Mouse (Mus musculus) urinary bladder, postnatal 25 days (tissue): Measurements from ENCODE around the gene Gm5460.

Source experiments
- DNase-seq: peaks from one replicate; pipeline ENCODE4 v3.0.0; 2022; ENCODE audit warnings: low spot score

Gene Gm5460

DNA sequence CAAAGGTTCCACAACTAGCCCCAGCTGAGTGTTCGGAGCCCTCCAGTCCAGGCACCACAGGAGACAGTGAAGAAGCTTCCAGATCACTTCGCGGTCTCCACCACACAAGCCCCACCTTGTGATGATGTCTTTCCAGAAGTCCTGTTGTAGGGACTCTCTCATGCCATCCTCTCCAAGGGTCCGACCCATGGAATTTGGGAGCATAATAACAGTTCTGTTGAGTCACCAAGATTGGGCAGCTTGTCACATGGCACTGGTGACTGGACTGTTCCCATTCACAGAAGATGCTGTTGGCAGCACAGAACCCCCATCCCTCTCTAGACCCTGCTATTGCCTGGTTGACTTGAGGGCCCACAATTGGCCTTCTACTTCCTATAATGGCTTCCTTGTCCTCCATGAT lies at the start of gene Gm5460:
Gene Gm5460 (plus strand): TSS at position 378 of the 400 bp plus-strand sequence.
- no peak for DNase-seq

DNA sequence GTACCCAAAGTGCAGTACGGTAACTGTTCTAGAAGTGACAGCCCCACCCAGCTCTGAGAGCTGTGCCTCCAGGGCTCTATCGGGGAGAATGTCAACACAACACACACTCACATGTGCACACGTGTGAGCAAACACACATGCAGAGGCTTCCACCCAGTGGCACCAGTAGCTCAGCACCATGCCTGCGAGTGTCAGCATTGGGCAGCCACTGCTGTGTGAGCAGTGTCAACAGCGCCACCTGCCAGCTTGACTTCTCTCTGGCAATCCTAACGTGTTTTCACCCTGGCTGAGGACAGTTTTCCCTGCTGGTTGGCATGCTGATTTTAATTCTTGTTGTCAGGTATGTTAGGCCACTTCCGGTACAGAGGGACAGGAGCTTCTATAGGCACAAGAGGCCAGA lies 43.9 kb upstream of the Gm5460 start:
- DNase-seq: no peak

DNA sequence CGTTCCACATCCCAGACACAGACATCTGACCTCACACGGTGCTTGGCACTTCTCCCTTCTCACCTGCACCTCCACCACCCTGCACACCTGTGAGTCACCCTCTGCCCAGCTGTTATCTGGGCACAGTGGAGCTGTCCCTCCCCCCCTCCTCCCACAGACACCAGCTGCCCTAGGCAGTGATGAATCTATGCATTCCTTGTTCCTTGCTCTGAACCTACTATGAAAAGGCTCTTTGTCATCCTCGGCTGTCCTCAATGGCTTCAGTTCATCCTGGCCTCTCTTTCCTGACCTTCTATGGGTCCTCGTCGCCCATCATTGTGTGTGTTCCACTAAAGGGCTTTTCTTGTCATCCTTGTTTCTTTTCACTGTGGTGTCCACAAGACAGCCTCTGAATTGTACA lies 41.8 kb upstream of the Gm5460 start:
- DNase-seq: no peak

DNA sequence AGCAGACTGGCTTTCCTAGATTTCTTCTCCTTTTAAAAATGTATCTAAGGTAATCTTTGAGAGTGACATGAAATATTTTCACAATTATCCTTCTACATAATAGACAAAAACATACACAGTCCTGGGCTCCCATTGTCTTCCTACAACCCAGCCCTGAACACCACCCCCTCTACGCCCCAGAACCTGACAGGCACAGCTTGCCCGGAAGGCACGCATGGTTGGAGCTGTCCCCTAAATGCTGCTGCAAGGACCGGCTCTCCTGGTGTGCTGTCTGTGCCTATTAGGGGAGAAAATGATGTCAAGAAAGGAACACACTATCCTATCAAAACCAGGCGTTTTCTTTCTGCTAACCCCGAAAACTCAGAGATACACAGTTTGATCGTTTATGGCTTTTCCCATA lies 38.8 kb upstream of the Gm5460 start:
- no peak for DNase-seq

DNA sequence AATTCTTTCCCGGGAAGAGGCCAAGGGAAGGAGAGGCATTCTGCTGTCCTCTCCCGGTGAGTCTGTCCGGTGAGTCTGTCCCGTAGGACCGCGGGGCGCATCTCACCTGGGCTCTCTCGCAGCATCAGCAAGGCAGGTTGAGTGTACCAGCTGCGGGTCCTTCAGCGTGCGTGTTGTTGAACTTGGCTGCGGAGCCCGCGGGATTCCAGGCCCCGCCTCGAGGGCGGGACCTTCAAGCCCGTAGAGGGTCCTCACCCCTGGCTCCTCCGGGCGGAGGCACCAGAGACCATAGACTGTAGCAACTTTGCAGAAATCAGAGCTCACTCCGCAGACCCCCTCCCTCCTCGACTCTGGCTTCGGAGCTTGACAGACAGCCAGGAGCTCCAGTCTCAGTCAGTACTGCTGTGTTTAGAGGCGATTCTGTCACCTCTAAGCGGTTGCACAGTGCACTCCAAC lies 37.9 kb upstream of the Gm5460 start, which contains the start of gene Zfp488:
Gene Zfp488 (minus strand): TSS at position 161 of the 456 bp plus-strand sequence.
- no peak for DNase-seq

DNA sequence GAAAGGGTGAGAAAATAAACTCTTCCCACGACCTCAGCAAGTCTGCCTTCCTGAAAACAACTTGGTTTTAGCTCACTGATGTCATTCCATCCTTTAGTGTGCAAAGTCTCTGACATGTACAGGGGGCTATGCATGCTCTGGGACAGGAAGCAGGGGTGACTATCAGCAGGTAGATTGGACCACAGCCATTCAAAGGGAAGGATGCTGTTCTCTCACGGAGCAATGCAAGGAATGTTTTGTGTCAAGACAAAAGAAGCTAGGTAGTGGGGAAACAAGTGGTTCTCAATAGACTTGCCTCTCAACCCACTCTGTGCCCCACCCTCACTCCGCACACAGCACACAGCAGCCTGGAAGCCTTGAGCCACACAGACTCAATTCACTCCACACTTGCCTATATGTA lies 27.4 kb upstream of the Gm5460 start:
- no peak for DNase-seq

DNA sequence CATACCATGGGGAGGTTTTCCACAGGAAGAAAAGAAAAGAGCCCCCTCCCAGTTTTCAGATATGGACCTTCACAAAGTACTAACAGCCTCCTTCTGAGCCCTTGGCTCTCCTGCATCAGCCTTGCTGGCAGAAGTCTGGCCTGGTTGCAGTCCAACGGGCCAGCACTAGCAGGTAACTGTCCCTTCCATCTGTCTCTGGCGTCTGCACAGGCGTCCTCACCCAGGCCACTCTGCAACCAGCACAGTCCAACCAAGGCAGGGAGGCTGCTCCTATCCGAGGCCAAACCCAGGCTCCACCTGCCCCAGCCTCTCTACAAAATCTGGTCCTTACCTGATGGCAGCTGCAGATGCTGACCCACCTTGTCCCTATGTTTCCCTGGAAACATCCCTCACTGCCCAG lies 24.6 kb upstream of the Gm5460 start:
- no peak for DNase-seq

DNA sequence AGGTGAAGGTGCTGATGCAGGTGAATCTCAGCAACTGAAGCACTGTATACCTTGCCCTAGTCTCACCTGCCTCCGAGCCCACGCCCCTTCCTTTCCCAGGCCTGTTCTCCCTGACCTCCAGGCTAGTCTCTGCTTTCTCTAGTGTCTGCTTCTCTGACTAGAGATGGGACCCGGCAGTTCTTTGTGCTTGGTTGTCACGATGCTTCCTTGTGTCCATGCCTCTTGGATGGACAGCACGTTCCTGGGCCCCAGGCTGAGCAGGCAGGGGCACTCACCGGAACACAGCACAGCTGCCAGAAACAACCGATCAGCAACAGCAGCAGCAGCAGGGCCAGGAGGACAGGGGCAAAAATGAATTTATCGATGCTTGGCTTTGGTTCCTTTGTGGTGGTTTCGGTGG lies 23.5 kb upstream of the Gm5460 start:
- DNase-seq: no peak

DNA sequence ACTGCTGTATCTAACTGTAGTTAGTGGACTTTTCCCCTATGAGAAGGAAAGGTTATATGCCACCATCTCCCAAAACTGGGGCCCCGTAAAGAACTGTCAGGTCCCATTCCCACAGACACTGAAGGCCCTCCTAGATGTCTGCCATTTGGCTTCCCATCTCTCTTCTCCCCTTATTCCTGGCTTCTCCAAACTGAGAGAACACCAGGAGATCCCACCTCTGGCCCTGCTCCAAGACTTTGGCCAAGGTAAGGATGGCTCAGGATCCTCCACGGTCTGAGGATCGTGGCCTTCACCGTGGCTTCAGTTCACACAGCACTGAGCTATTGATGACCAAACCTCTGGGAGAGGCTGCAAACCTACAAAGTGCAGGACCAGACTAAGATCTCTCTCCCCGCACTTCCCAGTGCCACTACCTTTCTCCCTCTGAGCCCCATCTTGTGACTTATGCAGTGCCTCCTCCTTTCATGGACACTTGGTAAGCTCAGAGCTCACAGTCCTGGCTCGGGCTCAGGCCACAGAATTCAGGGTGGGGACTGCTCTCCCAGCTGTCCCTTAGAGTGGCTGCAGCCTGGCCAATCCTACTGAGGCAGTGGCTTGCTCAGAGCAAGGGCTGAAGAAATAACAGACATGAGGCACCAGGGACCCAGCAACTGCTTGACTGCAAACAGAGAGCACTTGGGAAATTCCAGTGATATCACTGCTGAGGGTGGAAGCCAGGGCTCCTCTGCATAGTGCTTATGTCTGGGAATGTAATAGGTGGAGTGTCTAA lies 22.9 kb upstream of the Gm5460 start:
- no peak for DNase-seq

DNA sequence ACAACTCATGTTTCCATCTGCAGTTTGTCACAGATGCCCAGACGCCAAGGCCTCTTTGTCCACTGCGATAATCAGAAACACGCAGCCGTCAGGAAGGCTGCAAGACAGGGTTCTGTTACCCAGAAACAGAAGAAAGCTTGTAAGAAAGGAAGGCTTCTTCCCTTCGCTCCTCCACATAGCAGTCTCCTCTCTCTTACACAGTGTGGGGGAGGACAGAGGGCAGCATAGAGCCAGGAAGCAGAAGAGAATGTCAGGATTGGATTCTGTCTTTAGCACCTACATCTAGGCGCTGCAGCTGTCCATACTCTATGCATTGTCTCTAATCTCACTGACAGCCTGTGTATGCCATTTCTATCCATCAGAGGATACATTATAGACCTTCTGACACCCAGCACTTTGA lies 19.1 kb upstream of the Gm5460 start:
- no peak for DNase-seq

DNA sequence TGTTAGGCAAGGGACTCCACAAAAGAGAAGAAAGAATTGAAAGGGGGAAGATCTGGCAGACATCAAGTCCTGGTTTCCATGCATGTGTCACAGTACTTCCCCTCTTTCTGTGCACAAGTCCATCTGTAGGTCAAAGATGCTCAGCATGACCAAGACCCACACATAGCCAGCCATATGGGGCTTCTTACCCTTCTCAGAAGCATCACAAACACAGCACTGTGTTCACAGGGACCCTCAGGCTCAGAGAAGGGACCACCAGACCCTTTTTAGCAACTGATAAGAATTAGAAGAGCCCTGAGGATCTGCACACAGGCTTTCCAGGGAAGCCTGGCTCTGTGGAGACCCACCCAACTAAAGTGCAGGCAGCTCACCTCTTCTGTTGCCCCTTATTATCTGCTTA lies 16.5 kb upstream of the Gm5460 start:
- DNase-seq: no peak

DNA sequence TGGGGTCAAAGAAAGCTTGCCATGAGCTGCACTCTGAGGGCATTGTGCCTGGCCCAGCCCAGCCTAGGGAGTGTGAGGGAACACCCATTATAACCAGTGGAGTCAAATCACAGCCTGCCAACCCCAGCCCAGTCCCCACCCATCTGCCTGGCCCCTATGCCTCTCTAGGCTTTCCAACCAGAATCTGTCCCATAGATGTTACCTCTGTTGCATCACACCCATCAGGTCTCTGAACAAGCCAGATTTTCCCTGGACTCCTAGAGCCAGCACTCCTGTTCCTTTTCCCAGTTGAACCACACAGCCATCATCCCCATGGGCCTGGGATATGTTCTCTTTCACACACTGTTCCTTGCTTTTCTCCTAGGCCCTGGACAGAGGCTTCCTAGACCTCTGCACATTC lies 15.1 kb upstream of the Gm5460 start:
- no peak for DNase-seq

DNA sequence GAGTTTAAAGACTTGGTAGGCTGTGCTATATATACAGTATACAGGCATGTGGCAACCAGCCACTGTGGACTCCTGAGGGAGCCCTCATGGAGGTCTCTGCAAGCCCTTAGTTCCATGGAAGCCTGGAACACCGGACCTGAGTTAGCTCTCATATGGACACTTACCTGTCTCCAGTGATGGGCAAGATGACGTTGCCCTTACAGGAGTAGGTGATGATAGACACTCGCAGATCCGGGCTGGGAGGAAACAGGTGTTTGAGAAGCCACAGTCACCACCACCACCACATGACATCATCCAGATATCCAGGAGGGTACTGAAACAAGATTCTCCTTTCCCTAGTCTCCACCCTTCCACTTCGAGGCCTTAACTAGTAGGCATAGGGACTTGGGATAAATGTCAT lies 14.2 kb upstream of the Gm5460 start:
- no peak for DNase-seq

DNA sequence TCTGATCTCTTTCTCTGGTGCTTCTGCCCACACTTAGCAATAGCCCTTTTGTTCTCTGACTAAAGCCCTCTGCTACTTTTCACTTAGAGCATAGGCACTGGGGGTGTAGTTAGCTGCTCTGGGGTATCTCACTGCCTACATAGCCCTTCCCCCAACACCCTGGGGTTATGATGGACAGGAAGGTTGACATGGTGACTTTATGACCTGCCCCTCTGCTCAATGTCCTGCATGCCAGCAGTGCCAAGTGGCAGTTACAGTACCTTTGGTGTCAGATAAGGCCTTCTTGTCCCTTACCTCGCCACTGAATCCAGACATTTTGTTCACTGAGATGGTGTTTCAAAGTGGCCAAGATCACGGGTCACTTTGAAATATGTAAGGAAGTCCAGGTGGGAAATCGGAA lies 1.5 kb upstream of the Gm5460 start, which contains the start of gene Gm30083:
Gene Gm30083 (minus strand): TSS at position 120 of the 400 bp plus-strand sequence.
- DNase-seq: no peak

DNA sequence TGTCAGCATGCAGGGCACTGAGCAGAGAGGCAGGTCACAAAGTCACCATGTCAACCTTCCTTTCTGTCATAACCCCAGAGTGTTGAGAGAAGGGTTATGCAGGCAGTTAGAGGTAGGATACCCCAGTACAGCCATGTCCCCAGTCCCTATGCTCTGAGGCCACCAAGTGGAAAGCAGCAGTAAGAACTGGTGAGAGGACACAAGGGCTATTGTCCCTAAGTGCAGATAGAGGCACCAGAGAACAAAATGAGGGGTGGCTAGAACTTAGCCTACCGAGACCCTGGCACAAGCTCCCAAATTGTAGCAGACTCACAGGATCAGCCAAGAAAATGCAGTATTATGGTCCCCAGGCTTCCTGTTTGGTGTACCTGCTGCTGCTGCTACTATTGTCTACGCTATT lies 380 bp downstream of the Gm5460 start:
- DNase-seq: no peak

DNA sequence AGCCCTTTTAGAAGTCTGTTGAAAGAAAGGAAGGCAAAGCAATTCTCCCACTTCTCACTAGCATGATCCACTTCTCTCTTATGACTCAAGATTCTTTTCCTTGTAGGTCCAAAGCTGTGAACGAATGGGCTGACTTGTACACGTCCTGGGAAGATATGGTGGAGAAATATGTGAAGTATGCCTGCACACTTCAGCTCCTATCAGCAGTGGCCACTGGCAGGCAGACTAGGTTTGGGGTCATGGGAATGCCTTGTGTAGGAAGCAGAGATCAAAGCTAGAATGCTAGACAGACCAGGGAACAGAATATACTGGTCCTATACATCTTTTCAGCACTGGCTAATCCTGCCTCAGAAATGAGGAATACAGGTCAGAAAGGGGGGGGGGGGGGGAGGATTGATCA lies 10.2 kb downstream of the Gm5460 start:
- DNase-seq: no peak

DNA sequence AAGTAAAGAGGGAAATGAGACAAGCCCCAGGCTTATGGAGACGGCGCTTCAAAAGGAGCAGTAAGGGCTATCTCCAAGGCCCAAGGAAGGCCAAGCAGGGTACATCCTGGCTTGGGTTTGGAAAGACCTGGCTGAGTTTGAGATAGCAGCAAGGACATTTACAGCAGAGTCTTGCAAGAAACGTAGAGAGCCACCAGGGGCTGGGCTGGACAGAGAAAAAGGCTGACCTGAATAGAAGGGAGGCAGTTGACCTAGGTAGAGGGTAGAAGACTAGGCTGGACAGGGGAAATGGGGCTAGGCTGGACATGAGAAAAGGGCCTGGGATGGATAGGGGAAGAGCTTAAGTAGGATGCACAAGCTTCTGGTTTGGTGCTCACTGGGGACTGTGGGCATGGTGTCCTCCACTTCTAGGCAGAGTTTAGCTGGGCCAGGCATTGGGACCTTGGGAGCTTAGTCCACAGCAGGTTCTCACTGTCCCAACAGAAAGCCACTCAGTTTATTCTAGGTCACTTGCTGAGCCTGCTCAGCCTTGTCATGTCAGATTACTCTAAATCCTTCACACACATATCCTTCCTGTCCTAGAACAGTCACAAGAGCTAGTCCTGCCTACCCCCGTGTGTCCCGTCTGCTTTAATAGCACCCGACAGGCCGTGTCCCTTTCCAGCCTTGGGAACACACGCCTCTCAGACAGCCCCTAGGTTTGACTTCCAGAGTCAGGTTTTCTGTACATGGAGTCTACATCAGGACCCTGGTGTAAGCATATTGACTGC lies 17.5 kb downstream of the Gm5460 start:
- no peak for DNase-seq

DNA sequence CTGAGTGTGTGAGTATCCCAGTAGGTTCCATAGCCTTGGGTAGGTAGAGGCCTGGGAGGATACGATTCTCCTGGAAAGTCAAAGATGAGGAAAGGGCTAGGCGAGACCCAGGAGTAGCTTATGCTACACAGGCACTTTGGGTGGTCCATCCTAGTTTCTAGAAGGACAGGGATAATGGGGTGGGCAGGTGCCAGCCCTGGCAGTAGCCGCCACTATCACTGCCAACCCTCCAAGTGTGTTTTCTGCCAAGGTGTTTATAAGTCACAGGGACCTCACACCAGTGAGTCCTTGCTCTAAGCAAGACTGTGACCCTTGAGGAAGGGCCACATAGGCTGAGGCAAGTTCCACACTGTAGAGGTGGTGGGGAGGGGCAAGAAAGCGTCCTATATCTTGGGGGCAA lies 24.7 kb downstream of the Gm5460 start:
- no peak for DNase-seq

DNA sequence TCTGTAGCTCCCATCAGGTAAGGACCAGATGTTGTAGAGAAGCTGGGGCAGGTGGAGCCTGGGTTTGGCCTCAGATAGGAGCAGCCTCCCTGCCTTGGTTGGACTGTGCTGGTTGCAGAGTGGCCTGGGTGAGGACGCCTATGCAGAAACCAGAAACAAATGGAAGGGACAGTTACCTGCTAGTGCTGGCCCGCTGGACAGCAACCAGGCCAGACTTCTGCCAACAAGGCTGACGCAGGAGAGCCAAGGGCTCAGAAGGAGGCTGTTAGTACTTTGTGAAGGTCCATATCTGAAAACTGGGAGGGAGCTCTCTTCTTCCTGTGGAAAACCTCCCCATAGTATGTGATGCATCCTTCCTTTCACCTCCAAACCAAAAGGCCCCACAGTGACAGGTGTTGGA lies 26.8 kb downstream of the Gm5460 start:
- DNase-seq: no peak

DNA sequence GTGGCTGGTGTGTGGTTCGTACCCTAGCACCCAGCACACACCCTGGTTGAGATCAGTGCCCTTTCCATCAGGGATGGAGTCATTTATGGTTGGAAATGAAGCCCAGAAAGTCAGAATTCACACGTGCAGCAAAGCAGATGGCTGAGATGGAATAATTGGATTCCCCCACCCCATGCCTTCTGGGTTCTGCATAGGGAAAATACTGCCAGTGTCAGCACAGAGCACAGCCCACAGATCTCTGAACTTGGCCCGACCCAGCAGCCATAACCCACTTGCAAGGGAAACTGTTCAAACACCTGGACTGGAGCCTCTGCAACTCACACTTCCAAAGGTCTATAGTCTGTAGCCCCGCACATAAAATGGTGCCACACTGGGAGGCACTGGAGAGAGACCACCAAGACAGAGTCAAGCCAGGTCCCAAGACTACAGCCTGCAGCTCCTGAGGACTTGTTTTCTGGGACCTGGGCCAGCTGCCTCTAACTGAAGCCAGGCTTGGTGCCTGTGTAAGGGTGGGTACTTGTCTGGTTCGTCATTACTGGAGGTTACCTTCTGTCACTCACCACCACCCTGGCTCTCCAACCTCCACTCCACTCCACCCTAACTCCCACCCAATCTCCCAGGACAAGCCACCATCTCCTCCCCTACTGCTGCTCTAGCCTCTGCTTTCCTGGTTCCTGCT lies 33.7 kb downstream of the Gm5460 start:
- no peak for DNase-seq

DNA sequence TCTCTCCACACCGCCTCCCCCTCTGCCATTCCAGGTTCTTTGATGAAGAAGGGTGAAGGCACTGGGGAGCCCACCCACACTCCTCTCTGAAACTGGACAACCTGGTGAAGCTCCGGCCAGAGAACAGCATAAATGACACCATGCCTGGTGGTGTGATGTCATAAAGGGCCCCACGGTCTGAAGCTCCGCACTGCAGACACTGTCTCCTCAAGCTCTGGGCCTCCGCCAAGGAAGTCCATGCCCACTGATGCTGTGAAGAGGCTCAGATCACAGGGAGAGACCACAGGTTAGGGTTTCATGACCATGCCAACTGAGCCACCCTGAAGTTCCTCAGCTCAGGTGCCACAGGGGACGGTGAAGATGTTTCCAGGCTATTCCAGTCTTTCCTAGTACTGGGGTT lies 36.0 kb downstream of the Gm5460 start, which contains the start of gene Antxrl:
Gene Antxrl (plus strand): TSS at position 192 of the 400 bp plus-strand sequence.
- no peak for DNase-seq

DNA sequence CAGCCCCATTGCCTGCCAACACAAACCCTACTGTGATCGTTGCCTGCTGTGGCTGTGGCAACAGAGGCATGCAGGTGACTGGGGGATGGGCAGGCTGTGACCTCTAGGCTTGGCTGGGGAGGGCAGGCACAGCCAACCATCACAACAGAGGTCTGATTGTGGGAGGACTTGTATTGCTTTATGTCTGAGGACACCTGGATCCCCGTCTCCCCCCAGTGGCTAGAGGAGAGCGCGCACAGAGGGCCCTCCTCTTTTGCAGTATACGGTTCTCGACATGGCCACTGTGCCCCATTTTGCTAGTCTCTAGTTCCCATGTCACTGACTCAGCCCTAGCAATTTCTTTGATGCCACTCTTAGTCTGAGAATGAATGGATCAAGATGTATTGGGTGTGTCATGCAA lies 55.1 kb downstream of the Gm5460 start:
- DNase-seq: no peak

DNA sequence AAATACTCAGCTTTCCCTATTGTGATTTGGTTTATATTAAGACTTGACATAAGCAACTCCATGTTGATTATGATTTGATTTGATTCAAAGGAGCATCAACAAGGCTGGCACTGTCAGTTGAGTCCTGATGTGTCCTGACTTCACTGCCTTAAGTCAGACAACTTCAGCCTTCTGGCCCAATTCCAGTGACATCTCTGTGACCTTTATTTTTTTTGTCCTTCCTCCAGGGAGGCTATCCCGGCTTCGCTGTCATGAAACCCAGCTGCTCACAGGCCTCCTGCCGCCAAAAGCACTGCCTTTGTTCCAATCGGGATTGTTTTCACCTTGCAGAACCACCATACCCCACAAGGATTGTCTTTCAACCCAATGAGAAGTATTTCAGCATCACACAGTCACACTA lies 58.8 kb downstream of the Gm5460 start:
- DNase-seq: no peak
